Mouse (Mus musculus): ENCODE results near the gene Cmip. TPM values are rescaled to one million over a fixed set of nuclear protein-coding genes. Genes with fewer than 3 reads are reported as not detected.

Gene Cmip
- polyA plus RNA-seq, 1 experiment: 103 TPM

DNA sequence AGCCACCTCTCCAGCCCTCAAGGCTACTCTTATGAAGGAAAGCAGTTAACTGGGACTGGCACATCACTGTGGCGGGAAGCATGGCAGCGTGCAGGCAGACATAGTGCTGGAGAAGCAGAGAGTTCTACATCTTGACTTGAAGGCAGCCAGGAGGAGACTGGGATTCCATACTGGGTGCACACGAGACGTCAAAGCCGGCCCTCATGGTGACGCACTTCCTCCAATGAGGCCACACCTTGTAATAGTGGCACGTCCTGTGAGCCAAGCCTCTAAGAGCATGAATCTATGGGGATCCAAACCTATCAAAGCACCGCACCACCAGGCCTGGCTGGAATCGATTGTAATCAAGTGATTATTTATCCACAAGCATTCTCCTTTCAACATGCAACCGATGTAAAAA lies 210.6 kb downstream of the Cmip start:
- peaks cover 23% of the 10 kb centered on the region for H3K4me1 ChIP-seq (replicated peaks; ENCODE audit: control insufficient read depth, insufficient read depth, low read length)
- H3K27me3 ChIP-seq (ENCODE audit: control insufficient read depth, insufficient read depth, low read length): no peaks in the 10 kb centered on the region
- no peak for DNase-seq
- TF ChIP-seq CTCF (IDR thresholded peaks at IDR 0.05; ENCODE audit: borderline replicate concordance, control insufficient read depth, extremely low read depth, insufficient read depth, low read length, poor library complexity) (no peak), POLR2A (IDR thresholded peaks at IDR 0.05; ENCODE audit: control insufficient read depth, extremely low read depth, insufficient read depth, low read length, poor library complexity) (no peak)
- H3K4me3 ChIP-seq (ENCODE audit: control insufficient read depth, insufficient read depth, low read length): no peak overlapping the region
- no peaks in the 10 kb centered on the region for H3K36me3 ChIP-seq (ENCODE audit: control insufficient read depth, insufficient read depth, low read length)
- 78% methylated on average over 10 of the region's 10 CpGs for WGBS
- H3K27ac ChIP-seq (ENCODE audit: control insufficient read depth, insufficient read depth, low read length): no peak overlapping the region

DNA sequence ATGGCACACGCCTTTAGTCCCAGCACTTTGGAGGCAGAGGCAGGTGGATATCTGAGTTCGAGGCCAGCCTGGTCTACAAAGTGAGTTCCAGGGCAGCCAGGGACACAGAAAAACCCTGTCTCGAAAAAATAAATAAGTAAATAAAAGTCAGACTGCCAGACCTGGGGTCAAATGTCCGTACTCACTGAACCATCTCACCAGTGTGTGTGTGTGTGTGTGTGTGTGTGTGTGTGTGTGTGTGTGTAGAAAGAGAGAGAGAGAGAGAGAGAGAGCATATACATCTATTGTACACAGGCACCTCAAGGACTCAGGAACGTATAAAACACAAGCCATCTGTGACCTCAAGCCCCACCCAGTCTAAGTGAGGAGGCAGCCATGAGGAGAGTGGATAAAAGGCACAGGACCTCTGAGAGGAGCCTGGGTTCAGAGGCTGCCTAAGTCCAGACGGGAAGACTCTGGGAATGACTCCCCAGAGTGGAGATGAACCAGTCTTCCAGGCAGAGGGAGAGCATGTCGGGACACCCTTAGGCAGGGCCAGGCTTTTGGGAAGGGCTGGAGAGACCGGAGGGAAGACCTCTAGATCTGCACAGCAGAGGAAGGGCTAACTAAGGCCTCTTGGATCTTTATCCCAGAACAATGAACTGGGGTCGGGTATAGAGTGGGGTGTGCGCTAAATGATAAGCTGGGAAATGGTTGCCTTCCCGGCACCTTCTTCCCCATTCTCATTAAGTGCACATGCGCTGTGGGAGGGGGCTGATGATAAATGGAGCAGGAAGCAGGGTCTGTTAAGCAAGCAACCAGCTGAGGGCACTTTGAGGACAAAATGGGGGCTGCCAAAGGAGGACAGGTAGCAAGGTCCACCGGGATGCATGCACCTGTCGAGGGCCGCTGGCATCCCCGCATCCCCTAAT lies 212.8 kb downstream of the Cmip start:
- H3K4me3 ChIP-seq (ENCODE audit: control insufficient read depth, insufficient read depth, low read length): no peak overlapping the region
- peaks cover 23% of the 10 kb centered on the region for H3K4me1 ChIP-seq (replicated peaks; ENCODE audit: control insufficient read depth, insufficient read depth, low read length)
- 49% methylated on average over 16 of the region's 16 CpGs for WGBS
- TF ChIP-seq POLR2A (IDR thresholded peaks at IDR 0.05; ENCODE audit: control insufficient read depth, extremely low read depth, insufficient read depth, low read length, poor library complexity) (no peak), CTCF (IDR thresholded peaks at IDR 0.05; ENCODE audit: borderline replicate concordance, control insufficient read depth, extremely low read depth, insufficient read depth, low read length, poor library complexity) (no peak)
- H3K36me3 ChIP-seq (ENCODE audit: control insufficient read depth, insufficient read depth, low read length): no peaks in the 10 kb centered on the region
- DNase-seq: no peak
- H3K27ac ChIP-seq (ENCODE audit: control insufficient read depth, insufficient read depth, low read length): no peak overlapping the region
- H3K27me3 ChIP-seq (ENCODE audit: control insufficient read depth, insufficient read depth, low read length): no peaks in the 10 kb centered on the region

DNA sequence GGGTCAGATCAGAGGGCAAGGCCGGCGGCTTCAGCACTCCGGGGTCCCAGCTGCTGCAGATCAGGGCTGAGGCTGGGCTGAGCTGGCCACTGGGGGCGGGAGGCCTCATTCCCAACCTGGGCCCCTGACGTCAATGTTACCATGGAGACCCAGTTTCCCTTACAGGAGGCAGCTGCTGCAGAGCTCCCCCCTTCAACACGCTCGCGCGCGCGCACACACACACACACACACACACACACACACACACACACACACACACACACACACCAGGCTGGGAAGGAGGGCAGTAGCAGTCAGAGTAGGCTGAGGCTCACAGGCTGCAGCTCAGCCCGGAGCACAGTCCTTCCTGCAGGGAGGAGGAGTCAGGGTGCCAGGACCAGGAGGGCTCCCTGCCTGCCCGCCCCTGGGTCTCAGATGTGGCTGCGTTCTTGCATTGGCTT lies 213.5 kb downstream of the Cmip start:
- no peaks in the 10 kb centered on the region for H3K36me3 ChIP-seq (ENCODE audit: control insufficient read depth, insufficient read depth, low read length)
- no peaks in the 10 kb centered on the region for H3K27me3 ChIP-seq (ENCODE audit: control insufficient read depth, insufficient read depth, low read length)
- H3K27ac ChIP-seq (ENCODE audit: control insufficient read depth, insufficient read depth, low read length): no peak overlapping the region
- H3K4me3 ChIP-seq (ENCODE audit: control insufficient read depth, insufficient read depth, low read length): 0 out of 2 replicates have a peak overlapping the region, but pooled peaks have one; percentile 2
- TF ChIP-seq POLR2A (IDR thresholded peaks at IDR 0.05; ENCODE audit: control insufficient read depth, extremely low read depth, insufficient read depth, low read length, poor library complexity): no peak; the same call in 1 of the 2 replicates
- H3K4me1 ChIP-seq (replicated peaks; ENCODE audit: control insufficient read depth, insufficient read depth, low read length): peaks cover 25% of the 10 kb centered on the region
- 3% methylated on average over 14 of the region's 14 CpGs for WGBS
- DNase-seq: peak; percentile 57

DNA sequence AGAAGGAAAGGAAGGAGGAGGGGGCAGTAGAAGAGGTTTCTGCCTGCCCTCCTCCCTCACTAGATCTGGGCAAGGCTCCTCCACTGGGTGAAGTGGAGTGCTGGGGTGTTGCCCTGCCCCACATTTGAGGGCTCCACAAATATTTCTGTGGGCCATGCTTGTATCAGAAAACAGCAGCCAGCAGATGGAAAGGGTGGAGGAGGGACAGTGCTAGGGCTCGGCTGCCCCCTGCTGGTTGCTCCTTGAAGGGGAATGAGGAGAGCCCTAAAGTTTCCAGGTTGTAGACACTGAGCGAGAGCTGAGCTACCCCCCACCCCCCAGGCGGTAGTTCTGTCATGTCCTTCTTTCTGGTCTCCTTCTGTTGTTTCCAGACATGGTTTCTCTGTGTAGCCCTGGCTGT lies 214.3 kb downstream of the Cmip start:
- Histone ChIP-seq H3K4me1 (replicated peaks; ENCODE audit: control insufficient read depth, insufficient read depth, low read length) (peaks cover 30% of the 10 kb centered on the region), H3K36me3 (ENCODE audit: control insufficient read depth, insufficient read depth, low read length) (no peaks in the 10 kb centered on the region), H3K27me3 (ENCODE audit: control insufficient read depth, insufficient read depth, low read length) (no peaks in the 10 kb centered on the region), H3K27ac (ENCODE audit: control insufficient read depth, insufficient read depth, low read length) (no peak overlapping the region), H3K4me3 (ENCODE audit: control insufficient read depth, insufficient read depth, low read length) (no peak overlapping the region)
- WGBS: 14% methylated on average over 3 of the region's 3 CpGs
- no peak for TF ChIP-seq POLR2A (IDR thresholded peaks at IDR 0.05; ENCODE audit: control insufficient read depth, extremely low read depth, insufficient read depth, low read length, poor library complexity)
- TF ChIP-seq CTCF (IDR thresholded peaks at IDR 0.05; ENCODE audit: borderline replicate concordance, control insufficient read depth, extremely low read depth, insufficient read depth, low read length, poor library complexity): peak; percentile 76; the same call in 1 of the 2 replicates
- peak; percentile 69 for DNase-seq

DNA sequence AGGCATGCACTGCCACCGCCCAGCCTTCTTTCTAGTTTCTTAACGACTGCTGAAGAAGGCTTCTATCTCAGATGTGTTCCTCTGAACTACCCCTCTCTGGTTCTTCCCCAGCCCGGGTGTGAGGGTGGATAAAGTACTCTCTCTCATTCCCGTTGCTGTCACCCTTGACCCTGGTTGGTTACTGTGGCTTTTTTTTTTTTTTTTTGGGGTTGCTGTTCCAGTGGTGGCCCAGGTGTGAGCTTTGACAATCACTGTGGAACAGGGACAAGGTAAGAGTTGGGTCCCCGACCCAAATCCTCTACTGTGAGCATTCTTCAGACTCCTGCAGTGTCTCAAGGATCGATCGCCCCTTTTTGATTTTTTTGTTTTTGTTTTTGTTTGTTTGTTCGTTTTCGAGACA lies 214.8 kb downstream of the Cmip start:
- Histone ChIP-seq H3K27me3 (ENCODE audit: control insufficient read depth, insufficient read depth, low read length) (no peaks in the 10 kb centered on the region), H3K36me3 (ENCODE audit: control insufficient read depth, insufficient read depth, low read length) (no peaks in the 10 kb centered on the region), H3K27ac (ENCODE audit: control insufficient read depth, insufficient read depth, low read length) (no peak overlapping the region), H3K4me1 (replicated peaks; ENCODE audit: control insufficient read depth, insufficient read depth, low read length) (peaks cover 30% of the 10 kb centered on the region), H3K4me3 (ENCODE audit: control insufficient read depth, insufficient read depth, low read length) (no peak overlapping the region)
- TF ChIP-seq POLR2A (IDR thresholded peaks at IDR 0.05; ENCODE audit: control insufficient read depth, extremely low read depth, insufficient read depth, low read length, poor library complexity) (no peak), CTCF (IDR thresholded peaks at IDR 0.05; ENCODE audit: borderline replicate concordance, control insufficient read depth, extremely low read depth, insufficient read depth, low read length, poor library complexity) (no peak)
- no peak for DNase-seq
- 49% methylated on average over 9 of the region's 9 CpGs for WGBS

DNA sequence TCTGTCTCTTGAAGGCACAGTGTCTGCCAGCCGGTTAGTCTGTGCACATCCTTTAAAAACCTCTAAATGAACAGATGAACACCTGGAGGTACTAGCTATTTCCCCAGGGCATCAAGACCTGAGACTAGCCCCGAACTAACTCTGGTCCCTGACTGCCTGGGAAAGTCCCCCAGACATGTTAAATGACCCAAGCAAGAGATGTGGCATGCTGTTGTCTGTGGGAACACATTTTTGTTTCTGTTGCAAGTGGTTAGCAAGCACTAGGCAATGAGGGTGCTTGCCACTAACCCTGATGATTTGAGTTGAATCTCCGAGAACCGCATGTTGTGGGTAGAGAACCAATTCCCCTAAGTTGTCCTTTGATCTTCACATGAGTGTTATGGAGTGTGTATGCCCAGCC lies 215.5 kb downstream of the Cmip start:
- WGBS: 26% methylated on average over 4 of the region's 4 CpGs
- Histone ChIP-seq H3K36me3 (ENCODE audit: control insufficient read depth, insufficient read depth, low read length) (no peaks in the 10 kb centered on the region), H3K27ac (ENCODE audit: control insufficient read depth, insufficient read depth, low read length) (no peak overlapping the region), H3K4me3 (ENCODE audit: control insufficient read depth, insufficient read depth, low read length) (no peak overlapping the region), H3K27me3 (ENCODE audit: control insufficient read depth, insufficient read depth, low read length) (no peaks in the 10 kb centered on the region), H3K4me1 (replicated peaks; ENCODE audit: control insufficient read depth, insufficient read depth, low read length) (peaks cover 30% of the 10 kb centered on the region)
- TF ChIP-seq POLR2A (IDR thresholded peaks at IDR 0.05; ENCODE audit: control insufficient read depth, extremely low read depth, insufficient read depth, low read length, poor library complexity): no peak
- TF ChIP-seq CTCF (IDR thresholded peaks at IDR 0.05; ENCODE audit: borderline replicate concordance, control insufficient read depth, extremely low read depth, insufficient read depth, low read length, poor library complexity): no peak
- no peak for DNase-seq
